Mouse (Mus musculus) neural tube, embryonic 13.5 days (tissue): Measurements from ENCODE around the gene Gnat1. TPM values are rescaled to one million over a fixed set of nuclear protein-coding genes. Genes with fewer than 3 reads are reported as not detected.

ENCODE experiments used
- ATAC-seq: fragments of 200-750 bp; cut with Nextera tagmentation; 2 replicates; pipeline ENCODE4 v1.8.0; 2017; ENCODE audit warnings: low read depth, mild to moderate bottlenecking, moderate TSS enrichment, moderate library complexity
- H3K27ac ChIP-seq: fragments of 300-500 bp; sonication (generic); replicated peaks from 2 replicates; pipeline ENCODE4 v1.5.1; 2015; ENCODE audit warnings: moderate library complexity, mild to moderate bottlenecking, inconsistent platforms
- H3K27me3 ChIP-seq: fragments of 300-500 bp; sonication (generic); 2 replicates; pipeline ENCODE4 v1.6.1; 2015; ENCODE audit warnings: mild to moderate bottlenecking, inconsistent platforms
- H3K36me3 ChIP-seq: fragments of 300-500 bp; sonication (generic); 2 replicates; pipeline ENCODE4 v1.6.1; 2015; ENCODE audit warnings: mild to moderate bottlenecking, inconsistent platforms
- H3K4me1 ChIP-seq: fragments of 300-500 bp; sonication (generic); replicated peaks from 2 replicates; pipeline ENCODE4 v1.6.1; 2015; ENCODE audit warnings: inconsistent platforms
- H3K4me2 ChIP-seq: fragments of 300-500 bp; sonication (generic); 2 replicates; pipeline ENCODE4 v1.6.1; 2015; ENCODE audit warnings: inconsistent platforms, mild to moderate bottlenecking, moderate library complexity
- H3K4me3 ChIP-seq: fragments of 300-500 bp; sonication (generic); 2 replicates; pipeline ENCODE4 v1.5.1; 2015; ENCODE audit warnings: mild to moderate bottlenecking, inconsistent platforms
- H3K9ac ChIP-seq: fragments of 300-500 bp; sonication (generic); 2 replicates; pipeline ENCODE4 v1.6.1; 2015; ENCODE audit warnings: moderate library complexity, mild to moderate bottlenecking, inconsistent platforms
- H3K9me3 ChIP-seq: fragments of 300-500 bp; sonication (generic); 2 replicates; pipeline ENCODE4 v1.6.1; 2016; ENCODE audit warnings: inconsistent platforms
- WGBS: fragments of 180-500 bp; shearing (Covaris S2); methylation state at CpG from one replicate; pipeline ENCODE4 v1.1.7; 2015; 5-methylcytosine and 5-hydroxymethylcytosine counted together
- polyA plus RNA-seq: library from polyadenylated mRNA; unstranded; fragments of >200 nt; fragmentation: Nextera tagmentation; extraction: Ambion mirVana; gene quantifications from 2 replicates; pipeline ENCODE4 v1.2.1, GENCODE M21; 2015

Gene Gnat1
- polyA plus RNA-seq, 1 experiment from 2014 or later: 0.96 TPM

DNA sequence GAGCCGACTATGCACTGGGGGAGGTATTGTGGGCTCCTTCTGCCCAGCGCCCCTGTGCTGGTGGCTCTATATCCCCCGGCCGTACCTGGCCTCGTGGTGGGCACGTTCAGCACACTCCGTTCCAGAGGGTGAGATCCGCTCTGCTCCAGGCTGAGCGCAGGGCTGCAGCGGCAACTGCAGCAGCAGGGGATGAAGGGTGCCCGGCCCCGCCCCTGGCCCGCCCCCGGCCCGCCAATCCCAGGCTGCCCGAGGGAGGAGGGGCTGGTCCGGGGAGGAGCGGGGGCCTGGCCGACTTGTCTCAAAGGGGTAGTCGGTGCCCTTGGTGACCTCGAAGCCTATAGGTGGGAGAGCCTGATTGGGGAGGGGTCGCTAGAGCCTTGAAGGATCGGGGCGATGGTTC lies 12.3 kb downstream of the Gnat1 start:
- Histone ChIP-seq H3K4me1 (peaks cover 57% of the 10 kb centered on the region), H3K27ac (peak overlapping the region; percentile 28), H3K36me3 (no peaks in the 10 kb centered on the region), H3K27me3 (peaks cover 40% of the 10 kb centered on the region), H3K4me2 (peak overlapping the region; percentile 75), H3K4me3 (peak overlapping the region; percentile 44), H3K9ac (peak overlapping the region; percentile 66), H3K9me3 (no peaks in the 10 kb centered on the region)
- under 1% methylated on average over 24 of the region's 24 CpGs for WGBS
- peak; percentile 86 for ATAC-seq

DNA sequence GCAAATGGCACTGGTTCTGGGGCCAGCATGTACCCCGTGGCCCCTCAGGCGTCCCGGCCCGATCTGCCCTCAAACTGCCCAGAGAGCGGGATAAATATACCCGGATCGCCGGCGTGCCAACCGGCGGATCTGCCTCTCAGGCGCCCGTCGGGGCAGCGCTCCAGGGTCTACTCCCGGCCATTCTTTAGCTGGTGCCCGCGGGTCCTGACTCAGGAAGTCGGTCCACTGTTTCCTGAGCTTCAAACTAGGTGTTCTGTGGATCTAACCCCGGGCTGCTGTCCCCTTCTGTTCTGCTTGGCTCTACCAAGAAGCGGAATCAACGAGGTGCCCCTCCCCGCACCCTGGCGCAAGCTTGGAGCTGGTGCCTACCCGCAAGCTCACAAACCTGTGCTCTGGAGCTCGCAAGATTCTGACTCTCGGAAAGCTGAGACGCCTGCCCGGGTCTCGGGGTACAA lies 12.7 kb downstream of the Gnat1 start:
- ATAC-seq: peak; percentile 9
- Histone ChIP-seq H3K36me3 (no peaks in the 10 kb centered on the region), H3K27me3 (peaks cover 40% of the 10 kb centered on the region), H3K9me3 (no peaks in the 10 kb centered on the region), H3K4me1 (peaks cover 59% of the 10 kb centered on the region), H3K4me3 (peak overlapping the region; percentile 44), H3K27ac (peak overlapping the region; percentile 28), H3K4me2 (peak overlapping the region; percentile 75), H3K9ac (peak overlapping the region; percentile 66)
- under 1% methylated on average over 30 of the region's 30 CpGs for WGBS

- WGBS: 87% methylated on average over 7 of the region's 7 CpGs
- H3K9me3 ChIP-seq: no peaks in the 10 kb centered on the region
- H3K27ac ChIP-seq: no peak overlapping the region
- no peak for ATAC-seq
- H3K27me3 ChIP-seq: peaks cover 40% of the 10 kb centered on the region
- H3K4me1 ChIP-seq: peaks cover 69% of the 10 kb centered on the region
- peak overlapping the region; percentile 44; the same call in 1 of the 2 replicates for H3K4me3 ChIP-seq
- no peaks in the 10 kb centered on the region for H3K36me3 ChIP-seq
- no peak overlapping the region for H3K9ac ChIP-seq
- peak overlapping the region; percentile 75 for H3K4me2 ChIP-seq
Measured at GRCm38 (mm10) chr9:107665308-107665707, 14.2 kb downstream of the Gnat1 start.

GRCm38 (mm10) chr9:107663525-107663924 lies 16.0 kb downstream of the Gnat1 start:
- Histone ChIP-seq H3K4me2 (peak overlapping the region; percentile 24), H3K4me1 (peaks cover 77% of the 10 kb centered on the region), H3K9me3 (no peaks in the 10 kb centered on the region), H3K27ac (no peak overlapping the region; the same call in 1 of the 2 replicates), H3K4me3 (no peak overlapping the region), H3K36me3 (no peaks in the 10 kb centered on the region), H3K27me3 (peaks cover 36% of the 10 kb centered on the region), H3K9ac (peak overlapping the region; percentile 23)
- no peak for ATAC-seq
- 46% methylated on average over 9 of the region's 9 CpGs for WGBS

DNA sequence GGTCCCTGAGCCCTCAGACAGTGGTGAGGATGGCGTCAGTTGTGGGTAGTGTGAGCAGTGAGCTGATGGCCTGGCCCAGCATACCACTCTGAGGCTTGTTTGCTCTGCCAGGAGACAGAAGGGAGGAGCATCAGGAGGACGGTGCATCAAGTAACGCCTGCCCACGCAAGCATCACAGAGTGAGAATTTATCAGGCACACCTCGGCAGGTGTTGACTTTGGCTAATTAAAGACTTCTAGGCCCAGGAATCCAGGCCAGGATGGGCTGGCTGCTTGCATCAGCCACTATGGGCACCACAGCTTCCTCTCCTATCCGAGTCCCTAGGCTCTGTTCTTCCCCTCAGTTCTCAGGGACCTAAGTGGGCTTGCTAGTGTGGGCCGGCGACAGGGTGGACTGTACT lies 17.2 kb downstream of the Gnat1 start:
- H3K4me1 ChIP-seq: peaks cover 71% of the 10 kb centered on the region
- no peak overlapping the region for H3K27ac ChIP-seq
- H3K4me3 ChIP-seq: no peak overlapping the region
- H3K27me3 ChIP-seq: peaks cover 25% of the 10 kb centered on the region
- ATAC-seq: no peak
- H3K4me2 ChIP-seq: no peak overlapping the region
- no peaks in the 10 kb centered on the region for H3K9me3 ChIP-seq
- H3K9ac ChIP-seq: no peak overlapping the region
- H3K36me3 ChIP-seq: no peaks in the 10 kb centered on the region
- WGBS: 89% methylated on average over 8 of the region's 8 CpGs

GRCm38 (mm10) chr9:107660777-107661176 lies 18.7 kb downstream of the Gnat1 start:
- H3K9ac ChIP-seq: no peak overlapping the region
- H3K4me2 ChIP-seq: no peak overlapping the region
- H3K36me3 ChIP-seq: no peaks in the 10 kb centered on the region
- no peak for ATAC-seq
- no peaks in the 10 kb centered on the region for H3K9me3 ChIP-seq
- no peak overlapping the region for H3K4me3 ChIP-seq
- 58% methylated on average over 3 of the region's 3 CpGs for WGBS
- peaks cover 60% of the 10 kb centered on the region for H3K4me1 ChIP-seq
- peaks cover 10% of the 10 kb centered on the region for H3K27me3 ChIP-seq
- no peak overlapping the region for H3K27ac ChIP-seq

DNA sequence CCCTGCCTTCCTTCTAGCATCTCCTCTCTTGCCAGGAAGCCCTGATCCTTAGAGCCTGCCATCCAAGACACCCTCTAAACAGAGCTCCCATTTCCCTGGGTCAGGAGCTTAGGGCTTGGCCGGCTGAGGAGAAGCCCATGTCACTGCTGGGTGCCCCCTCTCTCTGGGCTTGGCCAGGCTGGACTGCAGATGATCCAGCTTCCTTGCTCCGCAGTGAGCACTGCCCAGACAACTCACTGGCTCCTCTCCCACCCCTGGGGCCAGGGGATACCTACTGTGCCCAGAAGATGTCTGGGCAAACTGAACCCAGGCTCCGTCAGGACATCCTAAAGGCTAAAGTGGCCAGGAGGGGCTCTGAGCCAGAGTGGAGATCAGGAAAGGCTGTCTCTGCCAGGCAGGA lies 19.6 kb downstream of the Gnat1 start:
- Histone ChIP-seq H3K9ac (no peak overlapping the region), H3K27me3 (peaks cover 2% of the 10 kb centered on the region; the same call in 1 of the 2 replicates), H3K9me3 (no peaks in the 10 kb centered on the region), H3K4me3 (no peak overlapping the region), H3K36me3 (no peaks in the 10 kb centered on the region), H3K4me1 (peaks cover 58% of the 10 kb centered on the region), H3K4me2 (no peak overlapping the region), H3K27ac (peak overlapping the region; percentile 72)
- ATAC-seq: no peak
- WGBS: 75% methylated on average over 3 of the region's 3 CpGs

DNA sequence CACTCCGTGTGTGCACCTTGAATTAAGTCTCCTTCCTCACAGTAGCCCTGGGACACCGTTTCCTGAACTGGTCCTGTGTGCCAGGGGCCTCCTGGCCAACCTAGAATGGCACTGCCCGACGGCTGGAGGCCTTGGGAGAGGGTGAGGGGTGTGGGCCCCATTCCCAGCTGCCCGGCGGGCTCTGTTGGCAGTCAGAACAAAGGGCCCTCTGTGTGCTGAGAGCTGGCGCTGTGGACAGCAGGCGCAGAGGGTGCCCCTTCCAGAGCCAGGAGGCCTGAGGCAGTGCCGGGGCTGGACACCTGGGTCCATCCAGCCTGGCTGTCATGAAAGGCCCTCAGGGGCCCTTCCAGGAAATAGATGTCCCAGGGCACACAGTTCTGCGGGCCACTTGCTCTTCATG lies 20.0 kb downstream of the Gnat1 start:
- Histone ChIP-seq H3K4me3 (no peak overlapping the region), H3K36me3 (no peaks in the 10 kb centered on the region), H3K4me1 (peaks cover 58% of the 10 kb centered on the region), H3K27ac (peak overlapping the region; percentile 72), H3K27me3 (no peaks in the 10 kb centered on the region), H3K9me3 (no peaks in the 10 kb centered on the region), H3K4me2 (no peak overlapping the region), H3K9ac (no peak overlapping the region)
- peak; percentile 63; the same call in 1 of the 2 replicates for ATAC-seq
- 66% methylated on average over 10 of the region's 10 CpGs for WGBS

GRCm38 (mm10) chr9:107658096-107658495 lies 21.4 kb downstream of the Gnat1 start:
- Histone ChIP-seq H3K9me3 (no peaks in the 10 kb centered on the region), H3K9ac (no peak overlapping the region), H3K4me2 (no peak overlapping the region), H3K4me1 (peaks cover 47% of the 10 kb centered on the region), H3K4me3 (no peak overlapping the region), H3K27me3 (no peaks in the 10 kb centered on the region), H3K27ac (no peak overlapping the region), H3K36me3 (no peaks in the 10 kb centered on the region)
- no peak for ATAC-seq
- 84% methylated on average over 6 of the region's 6 CpGs for WGBS

- WGBS: 87% methylated on average over 5 of the region's 5 CpGs
Measured at GRCm38 (mm10) chr9:107657144-107657543, 22.4 kb downstream of the Gnat1 start.

GRCm38 (mm10) chr9:107654585-107654984 lies 24.9 kb downstream of the Gnat1 start:
- H3K9ac ChIP-seq: no peak overlapping the region
- H3K4me1 ChIP-seq: peaks cover 44% of the 10 kb centered on the region
- WGBS: 74% methylated on average over 4 of the region's 4 CpGs
- no peak overlapping the region for H3K27ac ChIP-seq
- H3K4me3 ChIP-seq: no peak overlapping the region
- H3K4me2 ChIP-seq: no peak overlapping the region
- no peak for ATAC-seq
- no peaks in the 10 kb centered on the region for H3K36me3 ChIP-seq
- H3K27me3 ChIP-seq: no peaks in the 10 kb centered on the region
- H3K9me3 ChIP-seq: no peaks in the 10 kb centered on the region

More at GRCm38 (mm10) chr9:107657144-107657543, 22.4 kb downstream of the Gnat1 start:
- H3K9me3 ChIP-seq: no peaks in the 10 kb centered on the region
- H3K36me3 ChIP-seq: no peaks in the 10 kb centered on the region
- no peak overlapping the region for H3K4me3 ChIP-seq
- no peaks in the 10 kb centered on the region for H3K27me3 ChIP-seq
- H3K9ac ChIP-seq: no peak overlapping the region
- ATAC-seq: no peak
- H3K4me2 ChIP-seq: no peak overlapping the region
- peaks cover 37% of the 10 kb centered on the region for H3K4me1 ChIP-seq
- H3K27ac ChIP-seq: no peak overlapping the region

DNA sequence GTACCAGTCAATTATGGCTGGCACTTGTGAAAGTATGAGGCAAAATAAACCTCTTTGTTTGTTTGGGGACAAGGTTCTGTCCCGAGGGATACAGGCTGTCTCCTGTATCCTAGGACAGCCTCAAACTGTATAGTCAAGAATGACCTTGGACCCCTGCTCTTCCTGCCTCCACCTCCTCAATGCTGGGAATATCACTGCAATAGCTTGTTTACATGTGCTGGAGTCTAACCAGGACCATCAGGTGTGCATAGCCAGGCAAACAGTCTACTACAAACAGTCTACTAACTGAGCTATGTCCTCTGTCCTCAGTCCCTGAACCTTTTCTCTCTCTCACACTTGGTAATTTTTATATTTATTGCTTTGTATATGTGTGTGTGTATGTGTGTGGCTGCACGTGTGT lies 26.0 kb downstream of the Gnat1 start:
- Histone ChIP-seq H3K4me1 (peaks cover 36% of the 10 kb centered on the region), H3K36me3 (no peaks in the 10 kb centered on the region), H3K4me3 (no peak overlapping the region), H3K27me3 (no peaks in the 10 kb centered on the region), H3K4me2 (no peak overlapping the region), H3K27ac (no peak overlapping the region), H3K9ac (no peak overlapping the region), H3K9me3 (no peaks in the 10 kb centered on the region)
- no peak for ATAC-seq
- WGBS: 86% methylated on average over 2 of the region's 2 CpGs
